ENCODE assay signal across 16 mouse cellular contexts in the genomic region with DNA sequence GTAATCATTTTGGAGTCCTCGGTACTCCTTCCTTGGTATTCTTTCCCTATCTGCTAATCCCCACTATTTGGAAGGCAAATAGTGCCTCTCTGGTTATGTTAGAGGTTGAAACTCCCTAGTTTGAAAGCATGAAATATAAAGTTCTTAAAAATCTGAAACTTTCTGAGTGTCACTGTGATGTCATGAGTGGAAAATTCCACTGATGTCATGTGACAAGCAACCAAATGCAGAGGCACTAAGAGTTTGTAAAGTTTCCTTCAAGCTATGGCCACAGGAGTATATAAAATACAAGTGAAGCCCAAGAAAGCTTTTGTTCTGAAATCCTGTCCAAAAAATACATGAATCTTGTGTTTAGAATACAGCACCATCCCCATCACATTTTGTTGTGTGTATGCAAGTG.
"Had no signal": no experiment of that assay in that cellular context is flagged by ENCODE, and none has a peak within 500 bp of the region (broad histone marks: within the 10 kb centered on the region; RNA-seq: fewer than 3 reads in every experiment).

No protein-coding gene starts in this region.

- H3K9me3 ChIP-seq: kidney, embryonic 15.5 days; liver, embryonic 13.5 days; neural tube, embryonic 12.5 days; neural tube, embryonic 15.5 days had no signal

- H3K36me3 ChIP-seq: kidney, embryonic 15.5 days; liver, embryonic 13.5 days; neural tube, embryonic 12.5 days; neural tube, embryonic 15.5 days had no signal

- H3K27me3 ChIP-seq: neural tube, embryonic 12.5 days had no signal

- H3K27ac ChIP-seq: kidney, embryonic 15.5 days; liver, embryonic 13.5 days; neural tube, embryonic 12.5 days; neural tube, embryonic 15.5 days had no signal

- H3K4me3 ChIP-seq: kidney, embryonic 15.5 days; liver, embryonic 13.5 days; neural tube, embryonic 12.5 days; neural tube, embryonic 15.5 days had no signal

- DNase-seq: kidney, adult 8-10 months; kidney, postnatal 10 days; kidney, postnatal 36 days; liver, embryonic 13.5 days; lung, adult 2 months; lung, postnatal 14 days; lung, postnatal 4 days; midbrain, embryonic 14.5 days; right cerebral cortex, adult 18-20 months; right cerebral cortex, postnatal 14 days; spleen, adult 18-20 months; thymus, adult 18-20 months; thymus, postnatal 36 days had no signal

- H3K4me1 ChIP-seq: kidney, embryonic 15.5 days; liver, embryonic 13.5 days; neural tube, embryonic 12.5 days; neural tube, embryonic 15.5 days had no signal
